Mouse (Mus musculus): ENCODE data around the gene Mrpl45.
"Not testable (repeated sequence)": the region's sequence is repeated elsewhere in the genome, so short reads cannot be mapped to it uniquely, and the experiment has no call there.

The Mrpl45 gene

GRCm38 (mm10) chr11:97296542-97296941 lies 19.0 kb upstream of the Mrpl45 start:
- no peak for DNase-seq (ENCODE audit: low spot score in 2 of 2)

- no peak for DNase-seq (ENCODE audit: low spot score in 2 of 2)
Measured at GRCm38 (mm10) chr11:97299939-97300338, 15.6 kb upstream of the Mrpl45 start.

- DNase-seq (ENCODE audit: low spot score in 2 of 2): no peak
Measured at GRCm38 (mm10) chr11:97301406-97301805, 14.1 kb upstream of the Mrpl45 start.

DNA sequence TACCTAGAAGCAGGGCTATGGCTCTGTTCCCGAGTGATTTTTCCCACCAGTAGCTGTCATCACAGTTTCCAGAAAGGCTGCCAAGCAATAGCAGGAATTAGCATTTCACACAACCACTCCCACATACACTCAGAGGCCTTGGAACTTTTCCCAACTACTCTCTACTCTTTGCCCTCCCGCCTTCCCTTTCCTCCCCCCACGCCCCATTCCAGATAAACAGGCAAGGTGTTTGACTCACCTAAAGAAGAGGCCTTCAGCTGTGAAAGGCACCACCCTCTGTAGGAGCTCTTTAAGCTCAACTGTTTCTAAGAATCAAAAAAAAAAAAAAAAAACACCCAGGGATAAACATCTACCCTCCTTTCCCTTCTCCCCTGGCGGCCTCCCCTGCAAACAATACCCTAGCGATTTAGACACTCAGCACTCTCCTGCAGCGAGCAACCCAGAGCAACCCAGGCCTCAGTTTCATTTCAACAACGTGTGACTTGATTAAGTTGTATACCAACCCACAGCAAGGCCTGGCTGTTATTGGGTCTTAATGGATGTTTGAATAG lies 13.2 kb upstream of the Mrpl45 start:
- no peak for DNase-seq (ENCODE audit: low spot score in 2 of 2)

GRCm38 (mm10) chr11:97304631-97305030 lies 10.9 kb upstream of the Mrpl45 start:
- no peak for DNase-seq (ENCODE audit: low spot score in 2 of 2)

- DNase-seq (ENCODE audit: low spot score in 2 of 2): no peak
Measured at GRCm38 (mm10) chr11:97307294-97308069, 8.0 kb upstream of the Mrpl45 start.

- DNase-seq (ENCODE audit: low spot score in 2 of 2): no peak
Measured at GRCm38 (mm10) chr11:97308806-97309450, 6.6 kb upstream of the Mrpl45 start.

DNA sequence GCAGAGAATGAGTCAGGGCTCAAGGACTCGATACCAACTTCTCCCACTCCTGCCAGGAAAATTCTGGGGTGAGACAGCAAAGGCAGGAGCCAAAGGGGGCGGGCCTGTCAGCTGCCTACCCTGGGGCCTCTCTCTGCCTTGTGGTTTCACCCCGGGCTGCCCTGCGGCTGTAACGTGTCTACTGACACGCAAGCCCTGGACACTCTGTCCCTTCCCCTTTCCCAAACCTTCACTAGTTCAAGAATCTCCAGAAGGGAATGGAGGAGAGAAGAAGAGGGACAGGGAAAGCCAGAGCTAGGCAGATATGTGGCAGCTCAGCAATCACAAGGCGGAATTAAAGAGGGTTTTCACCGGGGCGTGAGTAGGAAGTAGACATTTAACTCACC lies 6.1 kb upstream of the Mrpl45 start:
- no peak for DNase-seq (ENCODE audit: low spot score in 2 of 2)

DNA sequence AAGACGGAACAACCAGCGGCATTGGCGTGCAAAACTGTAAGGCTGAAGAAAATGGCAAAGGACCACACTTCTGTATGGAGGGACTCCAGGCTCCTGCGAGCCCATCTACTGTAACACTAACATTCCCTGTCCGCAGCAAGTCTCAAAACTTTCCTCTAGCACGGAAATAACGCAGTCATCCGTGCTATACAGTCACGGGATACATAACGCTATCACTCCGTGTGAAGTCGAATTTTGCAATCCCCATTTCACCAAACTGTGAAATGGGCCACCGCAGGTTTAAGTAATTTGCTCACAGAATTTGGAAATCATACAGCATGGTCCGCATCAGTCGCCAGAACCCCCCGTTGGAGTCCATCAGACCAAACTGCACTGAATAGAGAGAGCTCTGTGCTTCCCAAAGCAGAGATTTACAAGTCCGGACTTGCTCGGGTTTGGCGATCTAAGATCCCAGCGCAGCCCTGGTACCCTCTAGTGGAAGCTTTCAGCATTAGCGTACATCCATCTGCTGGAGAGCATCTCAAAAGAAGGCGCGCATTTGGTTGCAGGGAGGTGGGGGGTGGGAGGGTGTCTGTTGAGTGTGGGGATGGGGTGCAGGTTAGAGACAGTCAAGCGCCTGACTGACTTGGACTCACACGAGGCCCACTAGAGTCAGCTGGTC lies 5.5 kb upstream of the Mrpl45 start:
- peak; percentile 59 to 72 for DNase-seq (ENCODE audit: low spot score in 2 of 2)

- no peak for DNase-seq (ENCODE audit: low spot score in 2 of 2)
Measured at GRCm38 (mm10) chr11:97310895-97311631, 4.5 kb upstream of the Mrpl45 start.

GRCm38 (mm10) chr11:97312871-97313270 lies 2.6 kb upstream of the Mrpl45 start:
- DNase-seq (ENCODE audit: low spot score in 2 of 2): not testable (repeated sequence)

DNA sequence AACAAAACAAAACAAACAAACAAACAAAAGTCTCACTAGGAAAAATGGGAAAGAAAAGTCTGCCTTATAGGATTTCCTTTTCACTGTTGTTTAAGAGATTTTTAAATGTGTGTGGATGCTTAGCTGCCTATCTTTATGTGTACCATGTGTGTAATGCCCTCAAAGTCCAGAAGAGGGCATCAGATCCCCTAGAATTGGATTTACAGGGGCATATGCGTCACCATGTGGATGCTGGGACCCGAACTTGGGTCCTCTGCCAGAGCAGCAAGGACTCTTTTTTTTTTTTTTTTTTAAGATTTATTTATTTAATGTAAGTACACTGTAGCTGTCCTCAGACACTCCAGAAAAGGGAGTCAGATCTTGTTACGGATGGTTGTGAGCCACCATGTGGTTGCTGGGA lies 1.4 kb upstream of the Mrpl45 start:
- no peak for DNase-seq (ENCODE audit: low spot score in 2 of 2)

DNA sequence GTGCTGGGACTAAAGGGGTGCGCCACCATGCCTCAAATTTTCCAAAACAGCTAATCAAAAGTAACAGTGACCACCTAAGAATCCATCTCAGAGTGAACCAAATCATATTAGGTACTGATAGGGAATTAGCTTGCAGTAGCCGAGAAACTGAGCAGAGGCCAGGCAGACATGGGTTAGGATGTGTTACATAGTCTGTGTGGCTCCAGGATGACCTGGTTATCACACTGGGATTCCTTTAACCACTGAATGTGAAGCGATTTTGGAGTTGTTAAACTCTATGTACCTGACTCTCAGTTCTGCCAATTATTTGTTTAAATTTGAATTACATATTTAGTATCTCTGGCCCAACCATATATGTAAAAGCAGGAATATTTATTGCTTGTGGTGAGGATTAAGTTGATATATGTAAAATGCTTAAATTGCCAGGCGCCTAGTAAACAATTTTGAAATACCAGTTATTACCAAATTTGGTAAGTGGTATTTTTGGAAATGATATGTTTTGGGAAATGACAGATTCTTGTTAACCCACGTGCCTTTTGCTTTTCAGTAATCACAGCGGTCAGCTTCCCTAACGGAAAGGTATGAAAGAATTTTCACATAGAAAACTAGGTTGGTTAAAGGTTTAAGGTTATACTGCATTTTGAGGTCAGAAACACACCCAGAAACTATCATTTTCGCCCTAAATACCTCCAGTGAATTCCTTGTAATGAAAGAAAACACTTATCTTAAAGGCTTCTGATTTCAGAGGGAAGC lies 589 bp upstream of the Mrpl45 start:
- no peak for DNase-seq (ENCODE audit: low spot score in 2 of 2)

- DNase-seq (ENCODE audit: low spot score in 2 of 2): no peak
Measured at GRCm38 (mm10) chr11:97321197-97321596, 5.7 kb downstream of the Mrpl45 start.

- DNase-seq (ENCODE audit: low spot score in 2 of 2): not testable (repeated sequence)
Measured at GRCm38 (mm10) chr11:97321894-97322600, 6.5 kb downstream of the Mrpl45 start.

GRCm38 (mm10) chr11:97325224-97325623 lies 9.7 kb downstream of the Mrpl45 start:
- DNase-seq (ENCODE audit: low spot score in 2 of 2): no peak

- peak in 1 of 2 experiments; percentile 61 for DNase-seq (ENCODE audit: low spot score in 2 of 2)
Measured at GRCm38 (mm10) chr11:97328148-97328547, 12.6 kb downstream of the Mrpl45 start.

GRCm38 (mm10) chr11:97330315-97330714 lies 14.8 kb downstream of the Mrpl45 start:
- no peak for DNase-seq (ENCODE audit: low spot score in 2 of 2)

- DNase-seq (ENCODE audit: low spot score in 2 of 2): no peak
Measured at GRCm38 (mm10) chr11:97331231-97332190, 16.0 kb downstream of the Mrpl45 start.

All from frontal cortex, postnatal 14 days (tissue).